Mouse (Mus musculus) olfactory bulb, adult 2 months (tissue): Measurements from ENCODE around the gene Irak4. TPM values are rescaled to one million over a fixed set of nuclear protein-coding genes. Genes with fewer than 3 reads are reported as not detected.

ENCODE experiments used
- H3K27ac ChIP-seq: fragments of 200-500 bp; 2 replicates; pipeline ENCODE4 v1.5.1; 2012; ENCODE audit warnings: low read depth, low read length; ENCODE audit not compliant: insufficient read depth
- H3K4me1 ChIP-seq: fragments of 200-500 bp; 2 replicates; pipeline ENCODE4 v1.6.1; 2012; ENCODE audit warnings: low read length; ENCODE audit not compliant: control insufficient read depth, insufficient read depth
- H3K4me3 ChIP-seq: fragments of 200-500 bp; 2 replicates; pipeline ENCODE4 v1.5.1; 2012; ENCODE audit warnings: mild to moderate bottlenecking, low read depth, low read length, moderate library complexity; ENCODE audit not compliant: insufficient read depth
- CTCF ChIP-seq: fragments of 200-500 bp; IDR thresholded peaks from 2 replicates; pipeline ENCODE4 v1.5.1; 2012; ENCODE audit warnings: low read depth, mild to moderate bottlenecking, low read length, moderate library complexity; ENCODE audit not compliant: insufficient read depth
- POLR2A ChIP-seq: fragments of 200-500 bp; IDR thresholded peaks from 2 replicates; pipeline ENCODE4 v1.6.1; 2012; ENCODE audit warnings: mild to moderate bottlenecking, low read depth, low read length, moderate library complexity; ENCODE audit not compliant: insufficient read depth
- WGBS: fragments of 180-500 bp; shearing (Covaris S2); methylation state at CpG from one replicate; pipeline ENCODE4 v1.1.7; 2018; 5-methylcytosine and 5-hydroxymethylcytosine counted together
- polyA plus RNA-seq: library from polyadenylated mRNA; stranded (reverse); fragments of >200 nt; gene quantifications from 2 replicates; pipeline ENCODE4 v1.2.4, GENCODE M21; 2012; ENCODE audit warnings: low replicate concordance; ENCODE audit not compliant: missing spikeins, insufficient read depth, insufficient read length

Irak4 gene
- polyA plus RNA-seq, 1 experiment: not detected

DNA sequence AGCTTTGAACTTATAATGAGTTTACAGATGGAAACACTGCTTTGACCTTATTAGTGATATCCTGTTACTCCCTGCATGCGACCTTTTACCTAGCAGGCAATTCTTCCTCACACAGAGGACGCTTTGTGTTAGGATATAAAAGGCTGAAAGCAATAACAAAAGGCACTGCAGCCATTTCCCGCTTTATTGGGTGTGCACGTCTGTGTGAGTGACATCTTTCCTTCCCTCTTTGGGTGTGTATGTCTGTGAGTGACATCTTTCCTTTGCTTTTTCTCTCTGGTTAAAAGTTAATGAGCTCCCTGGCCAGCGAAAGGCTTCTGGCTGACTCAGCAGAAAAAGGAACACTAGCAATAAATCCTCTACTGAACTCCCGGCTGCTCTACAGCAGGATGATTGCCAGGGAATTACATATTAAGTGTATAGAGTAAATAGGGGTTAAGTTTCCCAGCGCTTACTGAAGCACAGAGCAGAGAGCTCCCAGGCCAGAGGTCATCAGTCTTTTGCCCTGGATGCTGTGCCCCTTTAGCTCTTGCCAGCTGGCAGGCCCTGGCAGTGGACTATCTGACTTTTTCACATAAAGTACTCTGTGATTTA, 38.7 kb downstream of the Irak4 start:
- H3K4me3 ChIP-seq: no peak overlapping the region
- TF ChIP-seq CTCF (no peak), POLR2A (no peak)
- WGBS: 41% methylated on average over 7 of the region's 7 CpGs
- H3K27ac ChIP-seq: no peak overlapping the region
- H3K4me1 ChIP-seq: peaks cover 2% of the 10 kb centered on the region; the same call in 1 of the 2 replicates

DNA sequence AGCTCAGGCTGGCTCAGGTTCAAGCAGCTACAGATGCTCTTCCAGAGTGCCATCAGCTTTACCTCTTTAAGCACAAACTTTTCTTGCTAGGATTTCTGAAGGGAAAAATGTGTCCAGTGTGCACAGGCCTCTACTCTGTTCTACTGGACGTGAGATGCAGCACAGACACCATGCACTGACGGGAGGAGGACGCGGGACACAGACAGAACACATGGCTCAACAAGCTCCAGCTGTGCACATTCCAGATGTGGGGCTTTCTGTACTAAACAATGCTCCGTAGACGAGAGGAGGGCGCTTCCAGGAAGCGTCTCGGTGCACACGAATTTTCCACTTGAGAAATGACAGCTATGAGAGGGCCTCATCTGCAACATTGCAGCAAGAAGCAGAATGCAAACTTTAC, 39.7 kb downstream of the Irak4 start:
- TF ChIP-seq CTCF (no peak), POLR2A (no peak)
- Histone ChIP-seq H3K4me1 (peaks cover 4% of the 10 kb centered on the region; the same call in 1 of the 2 replicates), H3K27ac (no peak overlapping the region), H3K4me3 (no peak overlapping the region)
- WGBS: 85% methylated on average over 10 of the region's 10 CpGs

DNA sequence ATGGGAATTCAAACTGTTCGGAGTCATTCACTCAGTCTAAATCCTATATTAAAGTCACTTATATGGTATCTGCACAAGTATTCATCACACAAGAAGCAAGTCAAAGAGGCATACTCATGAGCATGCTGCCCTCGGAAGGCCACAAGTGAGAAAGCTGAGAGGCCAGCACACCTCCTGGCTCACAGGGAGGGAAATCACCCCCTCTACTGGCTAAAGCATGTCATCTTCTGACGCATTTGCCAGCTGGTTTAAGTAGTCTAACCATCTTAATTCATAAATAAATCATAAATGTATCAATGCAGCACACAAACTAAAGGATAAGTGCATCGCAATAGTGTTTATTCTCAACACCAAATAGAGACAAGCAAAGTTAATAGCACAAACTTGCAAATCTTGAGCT, 41.3 kb downstream of the Irak4 start:
- WGBS: 85% methylated on average over 4 of the region's 4 CpGs
- Histone ChIP-seq H3K27ac (no peak overlapping the region), H3K4me1 (peaks cover 4% of the 10 kb centered on the region; the same call in 1 of the 2 replicates), H3K4me3 (no peak overlapping the region)
- TF ChIP-seq POLR2A (no peak), CTCF (no peak)

DNA sequence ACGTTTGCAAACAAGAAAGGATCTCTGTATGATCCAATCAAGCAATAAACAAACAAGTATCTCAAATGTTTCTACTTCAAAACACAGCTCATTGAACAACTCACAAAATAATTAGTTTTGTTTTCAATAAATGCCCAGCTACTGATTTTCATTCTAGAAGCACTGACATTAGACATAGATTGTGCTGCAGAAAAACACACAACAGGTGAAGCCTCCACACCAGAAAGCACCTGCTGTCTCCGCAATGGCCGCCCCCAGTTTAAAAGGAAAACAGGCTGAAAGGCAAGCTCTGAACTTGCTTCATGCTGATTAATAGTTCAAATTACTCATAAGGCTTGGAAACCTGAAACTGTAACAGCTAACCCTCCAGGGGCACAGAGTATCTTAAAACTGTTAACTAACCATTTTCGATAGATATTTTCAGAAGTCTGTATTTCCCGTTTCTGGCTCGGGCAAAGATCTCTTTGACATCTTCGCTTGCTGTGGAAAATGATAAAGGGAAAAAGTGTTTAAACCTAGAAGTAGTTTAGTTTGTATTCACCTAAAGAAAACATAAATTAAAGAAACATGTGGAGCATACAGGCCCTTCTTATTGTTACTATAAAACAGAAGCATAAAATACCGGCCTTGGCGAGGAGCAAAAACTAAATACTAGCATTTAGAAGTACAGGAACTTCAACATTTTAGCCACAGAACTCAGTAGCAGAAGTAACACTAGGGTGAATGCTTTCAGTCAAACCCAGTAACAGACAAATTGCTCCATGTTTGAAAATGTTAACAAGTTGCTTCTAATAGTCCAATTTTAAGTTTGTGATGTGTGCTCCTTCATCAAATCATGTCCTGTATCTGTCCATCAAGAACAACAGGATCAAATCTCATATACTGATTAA, 44.6 kb downstream of the Irak4 start:
- no peak overlapping the region for H3K4me3 ChIP-seq
- TF ChIP-seq POLR2A (no peak), CTCF (no peak)
- 74% methylated on average over 9 of the region's 9 CpGs for WGBS
- H3K4me1 ChIP-seq: peaks cover 4% of the 10 kb centered on the region; the same call in 1 of the 2 replicates
- H3K27ac ChIP-seq: no peak overlapping the region

DNA sequence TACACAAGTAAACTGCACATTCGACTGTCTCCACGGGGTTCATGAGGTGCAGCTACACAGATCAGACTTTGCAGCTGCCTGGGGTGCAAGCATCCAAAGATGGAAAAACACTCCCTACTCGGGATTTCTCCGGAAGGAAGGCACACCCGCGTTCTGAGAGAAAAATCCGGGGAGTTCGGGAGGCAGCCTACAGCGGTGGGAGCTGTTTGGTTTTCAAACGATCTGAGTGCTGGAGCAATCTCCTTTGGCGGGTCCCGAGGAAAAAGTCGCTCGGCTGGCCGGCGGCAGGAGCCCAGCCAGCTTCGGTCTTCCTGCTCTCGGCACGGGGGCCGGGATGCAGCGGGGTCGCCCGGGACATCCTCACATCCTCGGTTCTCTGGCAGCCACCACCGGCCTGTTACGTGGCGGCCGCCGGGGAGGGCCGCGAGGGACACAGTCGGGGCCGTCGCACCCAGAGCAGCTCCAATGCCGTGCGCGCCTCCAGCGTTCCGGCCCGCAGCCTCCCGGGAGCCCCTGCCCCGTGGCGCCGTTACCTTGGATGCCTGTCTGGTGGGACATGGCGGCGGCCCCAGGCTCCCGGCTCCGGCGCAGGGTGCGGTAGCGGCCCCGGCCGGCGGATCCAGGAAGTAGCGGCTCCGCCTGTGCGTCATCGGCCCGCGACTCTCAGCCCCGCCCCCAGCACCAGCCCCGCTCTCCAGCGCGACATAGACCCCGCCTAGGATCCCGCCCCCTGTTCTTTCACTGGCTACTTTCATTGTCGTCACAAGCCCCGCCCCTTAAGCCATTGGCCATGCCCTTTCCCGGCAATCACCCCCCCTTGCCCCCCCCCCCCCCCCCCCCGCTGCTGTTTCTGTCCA, 46.0 kb downstream of the Irak4 start, which contains the start of gene Twf1:
TSS of gene Twf1 (minus strand) at position 671 of the 857 bp plus-strand sequence.
- Histone ChIP-seq H3K4me3 (peak within 1 kb of the TSS; percentile 85), H3K27ac (peak within 1 kb of the TSS; percentile 53; the same call in 1 of the 2 replicates), H3K4me1 (peaks cover 4% of the 10 kb centered on the region; the same call in 1 of the 2 replicates)
- WGBS: under 1% methylated on average over 70 of the region's 70 CpGs
- no peak for TF ChIP-seq CTCF
- TF ChIP-seq POLR2A: peak; percentile 69; the same call in 1 of the 2 replicates

DNA sequence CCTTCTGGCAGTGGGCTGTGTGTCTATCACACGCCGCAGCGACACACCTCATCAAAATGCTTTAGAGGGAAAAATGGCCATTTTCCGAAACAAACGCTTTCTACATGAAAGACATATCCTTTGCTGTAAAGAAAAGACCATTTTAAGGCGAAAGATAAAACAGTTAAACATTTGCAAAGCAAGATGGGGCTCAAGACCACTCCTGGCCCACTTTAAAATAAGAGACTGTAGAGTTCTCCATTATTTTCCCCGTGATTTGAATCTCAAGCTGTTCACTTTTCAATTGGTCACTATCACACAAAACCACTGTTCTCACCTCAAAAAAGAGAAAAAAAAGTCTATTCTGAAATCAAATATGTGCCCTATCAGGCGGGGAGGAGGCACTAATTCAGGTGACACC, 46.6 kb downstream of the Irak4 start:
- TF ChIP-seq POLR2A: no peak
- TF ChIP-seq CTCF: no peak
- Histone ChIP-seq H3K4me3 (peak overlapping the region; percentile 40), H3K4me1 (peaks cover 4% of the 10 kb centered on the region; the same call in 1 of the 2 replicates), H3K27ac (0 out of 2 replicates have a peak overlapping the region, but pooled peaks have one; percentile 53)
- 8% methylated on average over 8 of the region's 8 CpGs for WGBS

DNA sequence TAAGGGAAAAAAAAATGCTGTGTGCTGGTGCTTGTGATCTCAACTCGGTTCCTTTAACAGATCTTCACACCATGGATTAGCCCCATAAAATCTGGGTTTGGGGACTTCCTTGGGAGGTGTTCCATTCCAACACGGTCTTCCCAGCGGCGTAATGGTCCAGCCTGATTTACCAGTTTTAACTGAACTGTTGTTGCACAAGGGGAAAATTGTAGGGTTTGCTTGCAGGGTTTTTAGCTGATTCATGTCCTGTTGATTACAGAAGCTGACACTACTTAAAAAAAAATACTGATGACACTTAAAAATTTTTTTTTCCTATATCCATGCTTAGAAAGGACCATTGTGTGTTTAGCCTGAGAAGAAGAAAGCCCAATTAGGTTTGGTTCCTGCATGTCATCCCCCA, 47.9 kb downstream of the Irak4 start:
- Histone ChIP-seq H3K4me1 (peaks cover 4% of the 10 kb centered on the region; the same call in 1 of the 2 replicates), H3K27ac (no peak overlapping the region), H3K4me3 (no peak overlapping the region)
- WGBS: 86% methylated on average over 4 of the region's 4 CpGs
- TF ChIP-seq POLR2A: no peak
- no peak for TF ChIP-seq CTCF

DNA sequence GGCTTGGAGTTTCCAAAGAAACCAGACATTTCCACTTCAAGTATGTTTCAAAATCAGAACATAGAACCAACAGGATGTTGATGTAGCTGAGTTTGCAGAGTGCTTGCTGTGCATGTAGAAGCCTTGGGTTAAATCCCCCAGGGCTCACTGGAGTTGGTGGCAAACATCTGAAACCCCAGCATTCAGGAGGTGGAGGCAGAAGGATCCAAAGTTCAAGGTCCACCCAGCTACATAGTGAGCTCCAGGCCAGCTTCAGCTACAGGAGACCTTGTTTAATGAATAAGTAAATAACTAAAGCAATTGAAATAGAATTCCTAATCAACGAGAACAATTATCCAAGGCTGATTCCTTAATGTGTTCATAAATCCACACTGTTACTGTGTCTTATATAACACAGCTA, 50.1 kb downstream of the Irak4 start:
- TF ChIP-seq CTCF: no peak
- no peak for TF ChIP-seq POLR2A
- WGBS: 85% methylated on average over 1 of the region's 1 CpGs
- no peaks in the 10 kb centered on the region for H3K4me1 ChIP-seq

More for the DNA sequence above, 50.1 kb downstream of the Irak4 start:
- Histone ChIP-seq H3K27ac (no peak overlapping the region), H3K4me3 (no peak overlapping the region)
